Mouse (Mus musculus): ENCODE results near the gene Aim2.
"Not testable (repeated sequence)": the region's sequence is repeated elsewhere in the genome, so short reads cannot be mapped to it uniquely, and the experiment has no call there.

DNA sequence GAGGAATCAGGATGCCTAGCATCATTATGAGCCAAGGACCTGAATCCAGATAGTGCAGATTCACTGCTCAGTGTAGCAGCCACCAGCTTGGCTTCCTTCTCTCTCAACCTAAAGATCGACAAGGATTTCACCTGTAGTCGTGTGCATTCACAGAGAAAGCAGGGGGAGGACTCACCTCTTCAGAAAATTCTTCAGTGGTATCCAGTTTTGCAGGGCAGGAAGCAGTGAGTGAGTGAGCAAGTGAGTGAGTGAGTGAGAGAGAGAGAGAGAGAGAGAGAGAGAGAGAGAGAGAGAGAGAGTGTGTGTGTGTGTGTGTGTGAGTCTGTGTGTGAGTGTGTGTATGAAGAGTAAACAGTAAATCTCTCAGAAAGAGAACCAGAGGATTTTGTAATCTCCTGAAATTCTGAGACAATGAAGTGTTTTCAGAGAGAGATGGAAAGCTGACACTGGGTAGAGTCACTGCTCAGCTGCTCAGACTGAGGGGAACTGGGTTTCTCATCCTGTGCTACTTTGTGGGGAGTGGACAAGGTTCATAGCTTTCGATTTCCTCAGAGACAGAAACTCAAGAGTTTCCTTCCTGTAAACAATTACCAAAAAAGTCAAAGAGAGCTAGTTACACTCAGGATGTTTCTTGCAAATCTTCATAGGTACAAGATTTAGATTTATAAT lies 140.3 kb downstream of the Aim2 start, which contains the start of gene Ifi206:
- TF ChIP-seq CTCF (IDR thresholded peaks at IDR 0.05; ENCODE audit: control insufficient read depth, insufficient read depth, insufficient read length); CEBPB (IDR thresholded peaks at IDR 0.05; ENCODE audit: low read depth); MAX (IDR thresholded peaks at IDR 0.05): not testable (repeated sequence)
